Mouse (Mus musculus): Measurements from ENCODE around the gene Aif1. TPM values are rescaled to one million over a fixed set of nuclear protein-coding genes. Genes with fewer than 3 reads are reported as not detected.
A peak's percentile ranks its signal among the peaks of the same experiment; 100 is the strongest.

Aif1 gene
- polyA plus RNA-seq, 1 experiment from 2014 or later, result 7.7 TPM

GRCm38 (mm10) chr17:35175382-35175781 is 486 bp downstream of the Aif1 start:
- no peaks in the 10 kb centered on the region for H3K27me3 ChIP-seq
- H3K27ac ChIP-seq (replicated peaks), result no peak overlapping the region
- H3K9me3 ChIP-seq, result no peaks in the 10 kb centered on the region
- no peaks in the 10 kb centered on the region for H3K36me3 ChIP-seq
- WGBS, result 69% methylated on average over 6 of the region's 6 CpGs
- H3K4me2 ChIP-seq (replicated peaks), result no peak overlapping the region
- no peaks in the 10 kb centered on the region for H3K4me1 ChIP-seq
- H3K9ac ChIP-seq (replicated peaks), result no peak overlapping the region
- no peak overlapping the region for H3K4me3 ChIP-seq
- no peak for ATAC-seq (ENCODE audit: low FRiP score, low read depth)

GRCm38 (mm10) chr17:35174201-35174977 is 1.5 kb downstream of the Aif1 start:
- Histone ChIP-seq H3K27ac (replicated peaks) (no peak overlapping the region), H3K36me3 (no peaks in the 10 kb centered on the region), H3K4me3 (no peak overlapping the region), H3K4me2 (replicated peaks) (no peak overlapping the region), H3K9ac (replicated peaks) (no peak overlapping the region), H3K4me1 (no peaks in the 10 kb centered on the region), H3K9me3 (no peaks in the 10 kb centered on the region), H3K27me3 (no peaks in the 10 kb centered on the region)
- WGBS, result 78% methylated on average over 8 of the region's 8 CpGs
- no peak for ATAC-seq (ENCODE audit: low FRiP score, low read depth)

- Histone ChIP-seq H3K4me1 (0 out of 2 replicates have a peak, but pooled peaks cover 2% of the 10 kb centered on the region), H3K36me3 (no peaks in the 10 kb centered on the region), H3K27ac (replicated peaks) (no peak overlapping the region), H3K4me2 (replicated peaks) (no peak overlapping the region), H3K9me3 (no peaks in the 10 kb centered on the region), H3K27me3 (no peaks in the 10 kb centered on the region), H3K4me3 (no peak overlapping the region), H3K9ac (replicated peaks) (0 out of 2 replicates have a peak overlapping the region, but pooled peaks have one; percentile 20)
- 80% methylated on average over 3 of the region's 3 CpGs for WGBS
- ATAC-seq (ENCODE audit: low FRiP score, low read depth), result no peak
Measured at GRCm38 (mm10) chr17:35173329-35173728, 2.5 kb downstream of the Aif1 start.

- H3K27me3 ChIP-seq, result no peaks in the 10 kb centered on the region
- H3K4me2 ChIP-seq (replicated peaks), result no peak overlapping the region
- no peaks in the 10 kb centered on the region for H3K36me3 ChIP-seq
- H3K4me3 ChIP-seq, result no peak overlapping the region
- ATAC-seq (ENCODE audit: low FRiP score, low read depth), result no peak
- H3K9me3 ChIP-seq, result no peaks in the 10 kb centered on the region
- H3K27ac ChIP-seq (replicated peaks), result no peak overlapping the region
- 0 out of 2 replicates have a peak, but pooled peaks cover 2% of the 10 kb centered on the region for H3K4me1 ChIP-seq
- WGBS, result 78% methylated on average over 11 of the region's 11 CpGs
- no peak overlapping the region; the same call in 1 of the 2 replicates for H3K9ac ChIP-seq (replicated peaks)
Measured at GRCm38 (mm10) chr17:35172445-35173234, 3.2 kb downstream of the Aif1 start.

GRCm38 (mm10) chr17:35168541-35169207 is 7.2 kb downstream of the Aif1 start:
- Histone ChIP-seq H3K27ac (replicated peaks) (0 out of 2 replicates have a peak overlapping the region, but pooled peaks have one; percentile 3), H3K27me3 (no peaks in the 10 kb centered on the region), H3K36me3 (no peaks in the 10 kb centered on the region), H3K4me3 (no peak overlapping the region), H3K9ac (replicated peaks) (no peak overlapping the region), H3K4me2 (replicated peaks) (no peak overlapping the region), H3K4me1 (peaks cover 12% of the 10 kb centered on the region), H3K9me3 (no peaks in the 10 kb centered on the region)
- ATAC-seq (ENCODE audit: low FRiP score, low read depth), result no peak
- 20% methylated on average over 4 of the region's 4 CpGs for WGBS

- Histone ChIP-seq H3K4me1 (peaks cover 19% of the 10 kb centered on the region), H3K9ac (replicated peaks) (no peak overlapping the region), H3K4me3 (no peak overlapping the region), H3K27me3 (no peaks in the 10 kb centered on the region), H3K36me3 (no peaks in the 10 kb centered on the region), H3K27ac (replicated peaks) (no peak overlapping the region), H3K9me3 (no peaks in the 10 kb centered on the region), H3K4me2 (replicated peaks) (no peak overlapping the region)
- WGBS, result 85% methylated on average over 7 of the region's 7 CpGs
- no peak for ATAC-seq (ENCODE audit: low FRiP score, low read depth)
Measured at GRCm38 (mm10) chr17:35167794-35168193, 8.1 kb downstream of the Aif1 start.

GRCm38 (mm10) chr17:35166352-35167035 is 9.4 kb downstream of the Aif1 start:
- H3K4me2 ChIP-seq (replicated peaks), result peak overlapping the region; percentile 77
- H3K9ac ChIP-seq (replicated peaks), result peak overlapping the region; percentile 68
- WGBS, result 73% methylated on average over 8 of the region's 8 CpGs

GRCm38 (mm10) chr17:35165451-35166155 is 10.3 kb downstream of the Aif1 start:
- ATAC-seq (ENCODE audit: low FRiP score, low read depth), result peak; percentile 85; the same call in 1 of the 2 replicates
- 24% methylated on average over 12 of the region's 12 CpGs for WGBS
- peak overlapping the region; percentile 97 for H3K27ac ChIP-seq (replicated peaks)
- no peaks in the 10 kb centered on the region for H3K27me3 ChIP-seq
- H3K4me3 ChIP-seq, result peak overlapping the region; percentile 99
- H3K4me2 ChIP-seq (replicated peaks), result peak overlapping the region; percentile 77
- peaks cover 16% of the 10 kb centered on the region for H3K36me3 ChIP-seq
- H3K9me3 ChIP-seq, result no peaks in the 10 kb centered on the region
- peak overlapping the region; percentile 68 for H3K9ac ChIP-seq (replicated peaks)
- peaks cover 30% of the 10 kb centered on the region for H3K4me1 ChIP-seq

More at GRCm38 (mm10) chr17:35166352-35167035, 9.4 kb downstream of the Aif1 start:
- ATAC-seq (ENCODE audit: low FRiP score, low read depth), result no peak
- Histone ChIP-seq H3K27me3 (no peaks in the 10 kb centered on the region), H3K36me3 (peaks cover 7% of the 10 kb centered on the region), H3K27ac (replicated peaks) (peak overlapping the region; percentile 97), H3K4me1 (peaks cover 30% of the 10 kb centered on the region), H3K4me3 (peak overlapping the region; percentile 99), H3K9me3 (no peaks in the 10 kb centered on the region)

GRCm38 (mm10) chr17:35164568-35165450 is 11.1 kb downstream of the Aif1 start, which contains the start of gene Prrc2a:
Gene Prrc2a, minus strand, starts transcription at chr17:35164897.
- H3K9ac ChIP-seq (replicated peaks), result peak within 1 kb of the TSS; percentile 100
- no peaks in the 10 kb centered on the region for H3K9me3 ChIP-seq
- H3K27ac ChIP-seq (replicated peaks), result peak within 1 kb of the TSS; percentile 97
- peak within 1 kb of the TSS; percentile 77 for H3K4me2 ChIP-seq (replicated peaks)
- ATAC-seq (ENCODE audit: low FRiP score, low read depth), result peak; percentile 93
- under 1% methylated on average over 64 of the region's 89 CpGs for WGBS
- peaks cover 30% of the 10 kb centered on the region for H3K4me1 ChIP-seq
- H3K27me3 ChIP-seq, result no peaks in the 10 kb centered on the region
- H3K4me3 ChIP-seq, result peak within 1 kb of the TSS; percentile 99
- H3K36me3 ChIP-seq, result peaks cover 24% of the 10 kb centered on the region

- Histone ChIP-seq H3K4me2 (replicated peaks) (peak overlapping the region; percentile 77), H3K27me3 (no peaks in the 10 kb centered on the region), H3K36me3 (peaks cover 30% of the 10 kb centered on the region), H3K4me3 (peak overlapping the region; percentile 99), H3K27ac (replicated peaks) (peak overlapping the region; percentile 97), H3K9me3 (no peaks in the 10 kb centered on the region), H3K4me1 (peaks cover 30% of the 10 kb centered on the region), H3K9ac (replicated peaks) (peak overlapping the region; percentile 100)
- no peak for ATAC-seq (ENCODE audit: low FRiP score, low read depth)
- WGBS, result 0% methylated on average over 25 of the region's 28 CpGs
Measured at GRCm38 (mm10) chr17:35164218-35164567, 11.7 kb downstream of the Aif1 start.
